Mouse (Mus musculus) frontal cortex, postnatal 25 days (tissue): ENCODE measurements at regions not wholly inside any gene's neighbourhood (a gene's known extent, or its start where the extent isn't known, plus 50 kb on each side); places are given as distances from the start of the nearest gene placed in this dataset.

Experiments used
- DNase-seq, 2 experiments: peaks; one replicate each; pipeline ENCODE4 v3.0.0; 2022; ENCODE audit warnings: low spot score in 2 of 2

DNA sequence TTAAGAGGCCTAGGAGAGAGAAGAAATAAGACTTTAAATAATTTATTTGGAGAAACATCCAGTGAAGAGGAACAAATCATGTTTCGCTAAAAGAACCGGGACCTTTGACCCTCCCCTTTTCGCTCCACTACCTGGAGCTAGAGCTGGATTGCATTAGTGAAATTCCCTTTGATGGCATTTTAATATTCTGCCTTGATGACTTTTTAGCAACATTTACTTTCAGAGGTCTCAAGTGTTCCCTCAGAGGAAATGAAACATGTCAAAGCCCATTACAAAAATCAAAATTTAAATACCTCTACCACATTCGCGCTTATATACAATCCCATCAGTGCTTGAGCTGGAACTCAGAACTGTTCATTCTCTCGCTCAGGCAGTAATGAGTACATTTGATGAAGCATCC lies 297.0 kb upstream of the Gm10295 start:
- DNase-seq: no peak

DNA sequence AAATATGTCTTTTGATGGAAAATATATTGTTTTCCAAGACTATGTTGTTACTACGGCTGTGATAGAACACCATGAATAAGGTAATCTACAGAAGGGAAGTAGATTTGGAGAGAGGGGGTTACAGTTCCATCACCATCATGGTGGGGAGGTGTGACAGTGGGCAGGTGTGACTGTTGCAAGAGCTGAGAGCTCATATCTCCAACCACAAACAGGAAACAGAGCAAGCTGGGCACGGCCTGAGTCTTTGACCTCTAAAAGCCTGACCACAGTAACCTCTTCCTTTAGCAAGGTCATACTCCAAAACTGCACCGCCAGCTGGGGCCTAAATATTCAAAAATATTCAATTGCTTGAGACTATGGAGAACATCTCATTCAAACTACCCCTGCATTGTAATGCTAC lies 295.7 kb upstream of the Gm10295 start:
- no peak for DNase-seq

DNA sequence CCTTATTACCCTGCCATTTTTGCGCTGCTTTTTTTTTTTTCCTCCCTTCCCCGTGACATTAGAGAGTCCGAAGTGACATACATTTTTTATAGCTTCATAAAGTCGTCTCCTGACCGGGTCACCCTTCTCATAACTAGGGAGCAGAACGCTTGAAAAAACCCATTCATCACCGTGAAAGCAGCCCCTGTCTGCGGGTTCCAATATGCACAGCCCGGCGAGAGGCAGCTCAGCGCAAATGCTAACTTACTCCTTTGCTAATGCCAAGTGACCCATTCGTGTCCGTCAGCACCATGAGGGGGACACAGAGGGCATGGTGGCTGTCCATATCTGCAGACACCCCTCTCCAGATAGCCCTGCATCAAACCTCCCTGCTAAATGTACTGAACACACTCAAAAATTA lies 271.8 kb upstream of the Gm10295 start:
- DNase-seq: no peak

DNA sequence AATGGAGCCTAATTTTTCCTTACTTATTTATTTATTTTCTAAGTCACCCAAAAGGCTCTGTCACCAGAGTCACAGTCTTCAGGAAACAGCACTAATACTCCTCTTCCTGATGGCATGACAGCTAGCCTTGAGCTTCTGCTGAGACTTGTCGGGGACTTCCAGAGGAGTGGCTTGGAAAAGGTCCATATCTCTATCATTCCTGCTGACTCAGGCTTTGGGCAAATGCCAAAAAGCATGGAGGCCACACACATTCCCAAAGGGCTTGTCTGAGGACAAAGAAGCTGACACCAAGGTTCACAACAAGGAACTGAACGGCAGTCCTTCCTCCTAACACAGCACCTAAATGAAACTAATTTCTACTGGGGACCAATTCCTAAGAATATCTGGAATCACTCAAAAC lies 251.9 kb upstream of the Gm10295 start:
- DNase-seq: no peak

DNA sequence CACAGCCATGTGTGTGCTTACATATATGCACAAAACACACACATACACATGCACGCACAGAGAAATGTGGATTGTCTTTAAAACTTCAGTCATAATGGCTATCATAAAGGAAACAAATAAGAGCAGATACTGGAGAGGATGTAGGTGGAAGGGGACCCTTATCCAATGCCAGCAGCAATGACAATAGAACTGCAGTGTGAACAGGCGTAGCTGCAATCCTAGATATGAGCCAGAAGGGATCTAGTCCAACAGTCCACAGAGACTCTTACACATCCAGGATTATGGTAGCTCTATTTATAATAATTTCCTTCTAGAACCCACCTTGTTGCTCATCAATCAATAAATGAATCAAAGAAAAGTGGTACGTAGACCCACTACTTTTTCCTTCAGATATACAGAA lies 245.5 kb upstream of the Gm10295 start:
- DNase-seq: no peak

DNA sequence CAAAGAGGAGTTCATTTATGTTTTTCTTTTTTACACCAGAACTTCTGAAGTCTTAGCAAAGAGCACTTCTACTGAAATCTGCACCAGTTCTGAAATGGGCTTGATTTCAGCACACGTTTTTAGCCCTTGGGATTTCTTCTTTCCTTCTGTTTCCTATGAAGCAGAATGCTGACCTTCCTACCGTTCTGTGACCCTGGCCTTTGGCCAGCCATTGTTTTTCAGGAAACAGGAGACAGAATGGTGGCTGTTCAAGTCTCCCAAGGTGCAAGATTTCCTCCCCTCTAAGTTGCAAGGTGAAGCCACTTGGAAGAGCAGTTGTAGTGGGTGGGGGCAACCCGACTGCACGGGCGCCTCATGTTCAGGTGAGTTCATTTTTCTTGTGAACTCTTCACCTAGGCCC lies 236.3 kb upstream of the Gm10295 start:
- DNase-seq: no peak

DNA sequence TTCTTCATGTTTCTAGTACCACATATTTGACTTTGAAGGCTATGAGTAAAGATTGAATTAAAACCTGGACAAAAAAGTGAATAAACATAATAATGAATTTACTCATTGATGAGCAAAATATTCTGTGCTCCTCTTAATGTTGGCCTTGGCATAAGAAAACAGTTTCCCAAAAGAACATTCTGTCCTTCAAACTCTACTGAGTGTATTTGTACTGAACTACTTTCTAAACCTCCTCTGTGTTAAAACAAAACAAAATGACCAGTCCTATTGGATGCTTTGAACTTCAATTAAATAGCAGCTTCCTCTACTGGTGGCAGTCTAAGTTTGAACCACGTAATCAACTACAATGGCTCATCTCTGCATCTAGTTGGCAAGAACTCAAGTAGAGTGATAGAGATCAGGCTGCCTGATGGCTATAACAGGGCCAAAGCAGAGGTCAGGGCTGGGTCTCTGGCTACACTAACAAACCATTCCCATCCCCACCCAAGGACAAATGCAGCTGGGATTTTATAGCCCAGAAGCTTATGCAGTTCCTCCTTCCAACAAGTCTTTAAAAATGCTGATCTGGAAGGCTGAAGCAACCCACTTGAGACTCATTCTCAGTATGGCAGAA lies 232.3 kb upstream of the Gm10295 start:
- no peak for DNase-seq

DNA sequence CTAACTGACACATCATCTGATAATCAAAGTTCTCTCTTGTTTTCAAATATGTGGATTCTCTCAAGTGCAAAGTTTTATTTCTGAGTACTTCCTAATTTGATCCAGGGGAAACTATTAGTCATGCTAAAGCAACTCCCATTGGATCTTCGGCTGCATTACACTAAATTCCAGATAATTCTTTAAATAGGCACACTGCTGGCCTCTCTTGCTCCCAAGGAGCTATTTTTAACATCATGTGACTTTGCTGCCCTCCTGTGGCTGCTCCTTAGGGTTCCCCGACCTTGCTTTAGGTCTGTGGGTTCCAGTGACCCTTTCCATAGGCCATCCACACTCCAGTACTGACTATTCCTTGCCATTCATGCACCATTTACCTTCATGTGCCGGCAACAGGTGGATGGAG lies 230.5 kb upstream of the Gm10295 start:
- no peak for DNase-seq

DNA sequence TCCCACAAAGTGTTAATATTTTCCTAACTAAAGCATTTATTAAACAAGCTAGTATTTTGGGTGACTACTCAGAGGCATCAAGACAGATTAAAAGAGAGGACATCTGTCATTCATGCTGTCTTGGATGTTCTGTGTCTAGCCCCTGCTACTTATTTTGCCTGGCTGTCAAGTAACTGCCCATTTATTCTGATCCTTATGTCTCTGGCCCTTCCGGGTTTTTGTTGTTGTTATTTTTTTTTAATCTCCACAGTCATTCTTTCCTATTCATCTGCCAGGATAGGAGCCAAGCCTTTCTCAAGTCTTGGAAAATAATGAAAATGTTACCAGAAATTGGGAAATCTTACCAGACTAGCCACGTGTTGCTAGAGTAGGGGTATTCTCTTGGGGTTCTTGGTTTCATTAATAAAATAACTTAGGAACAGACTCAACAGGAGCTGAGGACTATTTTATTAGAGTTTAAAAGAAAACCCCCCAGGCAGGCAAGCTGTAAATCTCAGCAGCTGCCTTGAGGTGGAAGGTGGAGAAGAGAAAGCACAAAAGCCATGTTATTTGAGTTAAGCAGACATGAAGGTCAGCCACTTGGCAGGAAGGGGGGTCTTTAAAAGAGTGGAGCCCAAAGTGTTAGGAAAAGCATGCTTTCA lies 209.1 kb upstream of the Gm10295 start:
- no peak for DNase-seq

DNA sequence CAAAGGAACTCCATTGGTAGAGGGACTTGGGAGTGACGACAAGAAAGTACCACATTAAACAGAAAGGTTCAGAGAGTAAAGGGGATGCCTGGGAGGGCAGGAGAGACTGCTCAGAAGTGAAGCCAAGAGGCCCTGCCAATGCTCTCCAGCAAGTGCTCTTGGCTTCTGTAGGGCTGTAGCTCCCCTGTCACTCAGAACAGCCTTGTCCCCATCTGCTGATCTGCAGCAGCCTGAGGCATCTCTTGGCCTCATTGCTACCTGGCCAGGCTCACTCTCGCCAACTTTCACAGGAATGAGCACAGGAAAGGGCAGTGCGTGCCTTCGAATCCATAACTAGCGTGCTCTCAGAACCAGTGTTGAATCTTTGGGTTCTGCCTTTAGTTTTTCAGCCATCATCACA lies 205.2 kb upstream of the Gm10295 start:
- DNase-seq: no peak

DNA sequence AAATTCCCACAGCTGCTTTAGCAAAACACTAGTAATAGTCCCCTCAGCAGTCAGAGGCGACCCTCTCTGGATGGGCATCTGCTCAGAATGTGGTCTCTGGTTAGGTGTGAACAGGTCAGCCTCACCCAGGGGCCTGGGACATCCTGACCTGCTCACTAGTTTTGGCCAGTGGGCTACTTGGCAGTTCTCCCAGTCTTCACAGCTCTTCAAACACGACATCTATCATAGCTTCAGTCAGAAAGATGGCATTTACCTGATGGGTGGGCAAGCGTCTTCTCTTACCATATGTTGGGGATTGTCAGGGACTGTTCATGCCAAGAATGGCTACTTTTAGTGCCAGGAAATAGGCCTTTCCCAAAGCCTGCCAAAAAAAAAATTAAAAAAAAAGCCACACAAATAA lies 204.2 kb upstream of the Gm10295 start:
- DNase-seq: no peak

DNA sequence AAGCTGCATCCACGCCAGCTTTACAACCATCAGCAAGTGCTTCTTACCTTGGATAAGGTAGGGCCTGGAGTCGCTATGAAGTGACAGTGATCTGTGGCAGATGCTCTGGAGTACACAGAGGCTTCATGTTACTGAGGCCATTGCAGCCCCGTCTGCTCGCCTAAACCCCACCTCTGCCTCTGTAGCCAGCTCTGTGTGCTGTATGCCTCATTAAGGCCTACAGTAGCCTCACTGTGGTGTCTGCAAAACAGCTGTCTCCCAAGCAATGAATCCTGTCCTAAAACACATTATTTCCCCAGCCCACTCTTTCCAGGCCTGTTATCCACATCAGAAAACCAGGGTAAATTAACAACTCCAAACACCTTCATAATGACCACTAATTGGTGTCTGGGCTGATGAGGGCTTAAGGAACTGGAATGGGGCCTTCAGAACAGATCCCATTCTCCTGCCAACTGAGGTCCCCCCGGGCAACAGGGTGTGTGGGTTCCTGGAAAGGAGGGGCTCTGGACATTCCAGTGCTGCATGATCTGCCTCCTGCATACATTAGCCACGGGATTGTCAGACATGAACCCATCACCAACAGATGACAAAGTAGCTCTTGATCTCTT lies 195.4 kb upstream of the Gm10295 start:
- DNase-seq: no peak

DNA sequence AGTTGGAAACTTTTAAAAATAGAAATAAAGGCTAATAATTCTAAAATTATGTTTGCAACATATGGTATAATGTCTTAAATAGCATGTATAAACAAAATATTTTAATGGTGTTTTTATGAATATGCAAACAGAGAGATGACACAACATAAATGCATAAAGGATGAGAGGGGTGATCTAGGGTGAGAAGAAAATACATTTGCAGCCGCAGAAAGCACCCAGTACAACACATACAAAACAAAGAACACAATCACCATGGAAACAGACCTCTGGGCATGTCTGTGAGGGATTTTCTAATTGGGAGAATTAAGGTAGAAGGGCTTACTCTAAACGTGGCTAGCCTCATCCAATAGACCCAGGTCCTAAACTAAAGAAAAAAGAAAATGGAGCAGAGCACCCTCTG lies 190.2 kb upstream of the Gm10295 start:
- no peak for DNase-seq

DNA sequence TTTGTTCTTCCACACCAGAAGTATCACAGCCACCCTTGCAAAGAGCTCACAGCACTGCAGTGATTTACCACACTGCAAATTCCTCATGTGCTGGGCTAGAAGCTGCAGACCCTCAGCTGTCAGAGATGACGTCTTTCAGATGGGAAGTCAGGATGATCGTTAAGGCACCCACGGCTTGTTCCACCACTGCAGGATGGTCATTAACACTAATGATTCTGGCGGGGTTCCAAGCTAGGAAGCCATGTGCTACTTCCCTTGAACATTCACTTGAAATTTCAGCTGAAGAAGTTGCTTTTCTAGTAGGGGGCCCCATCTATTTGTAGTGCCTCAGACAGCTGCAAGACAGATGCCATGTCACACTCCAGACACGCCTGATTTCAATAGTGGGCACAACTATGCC lies 181.8 kb upstream of the Gm10295 start:
- DNase-seq: no peak

DNA sequence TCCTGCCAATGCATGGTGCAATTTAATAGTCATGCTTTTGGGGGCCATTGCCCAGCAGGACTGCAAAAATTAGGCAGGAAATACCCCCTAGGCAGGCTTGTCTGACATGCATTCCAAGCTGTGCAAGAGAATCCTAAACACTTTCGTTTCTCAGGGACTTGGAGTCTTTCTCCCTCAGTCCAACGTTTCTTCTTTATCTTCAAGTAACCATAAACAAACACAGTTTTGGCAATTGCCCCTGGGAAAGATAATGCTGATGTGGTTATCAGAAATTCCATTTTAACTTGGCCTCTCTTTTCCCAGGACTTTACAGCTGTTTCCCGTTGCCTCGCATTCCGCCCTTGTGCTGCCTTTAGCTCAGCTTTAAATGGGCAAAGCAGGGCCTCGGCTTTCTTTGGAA lies 180.2 kb upstream of the Gm10295 start:
- DNase-seq: no peak

DNA sequence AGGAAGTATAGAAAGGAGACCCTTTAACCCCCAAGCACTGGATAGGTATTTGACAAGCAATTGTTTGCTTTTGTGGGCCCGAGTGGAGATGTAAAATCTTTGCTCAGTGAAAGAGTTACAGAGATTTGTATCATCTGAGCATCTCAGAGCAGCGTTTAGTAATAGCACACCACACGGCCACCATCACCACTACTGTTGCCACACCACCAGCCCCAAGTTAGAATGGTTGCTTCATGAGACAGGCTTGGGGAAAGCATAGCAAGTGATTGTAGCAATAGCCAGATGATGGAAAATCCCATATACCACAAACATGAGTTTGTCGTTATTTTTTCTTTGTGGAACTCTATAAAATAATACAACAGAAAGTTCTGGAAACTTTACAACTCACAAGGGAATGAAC lies 179.6 kb upstream of the Gm10295 start:
- no peak for DNase-seq

DNA sequence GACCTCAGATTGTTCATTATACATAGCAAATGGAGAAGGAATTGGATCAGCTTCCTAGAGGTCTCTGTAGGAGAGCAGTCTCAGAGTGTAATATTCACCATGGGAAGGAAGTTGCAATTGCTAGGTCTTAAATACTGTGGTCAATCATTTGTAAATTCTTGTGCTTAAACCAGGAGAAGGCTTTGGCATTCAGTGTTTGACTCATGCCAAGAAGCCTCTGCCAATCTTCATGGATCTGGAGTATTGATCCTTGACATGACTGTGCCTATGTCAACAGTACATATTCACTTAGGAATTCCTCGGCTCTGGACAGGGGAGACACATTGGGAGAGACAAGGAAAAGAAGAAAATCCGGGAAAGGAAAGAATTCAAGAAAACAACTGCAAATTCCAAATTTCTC lies 174.9 kb upstream of the Gm10295 start:
- no peak for DNase-seq

DNA sequence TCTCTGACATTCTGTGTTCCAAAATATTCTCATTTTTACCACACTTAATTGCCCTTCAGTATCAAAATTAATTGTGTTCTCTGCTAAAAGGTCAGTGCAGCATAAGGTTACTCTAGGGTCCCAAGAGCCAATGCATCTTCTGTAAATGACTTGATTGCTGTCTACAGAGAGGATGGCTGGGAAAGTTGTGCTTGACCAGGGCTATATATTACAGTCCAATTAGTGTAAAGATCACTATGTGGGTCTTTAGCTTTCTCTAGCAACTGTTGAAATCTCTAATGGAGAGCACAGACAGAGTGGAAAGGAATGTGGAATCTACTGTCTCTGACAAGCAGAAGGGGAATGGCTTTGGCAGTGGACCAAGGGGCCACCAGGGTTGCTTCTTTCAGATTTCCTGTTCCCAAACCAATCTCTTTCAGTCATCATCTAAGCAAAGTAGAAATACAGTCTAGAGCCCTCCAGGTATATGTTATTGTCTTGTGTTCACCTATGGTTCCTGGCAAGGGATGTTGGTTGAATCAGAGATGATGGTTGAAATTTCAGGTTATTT lies 173.4 kb upstream of the Gm10295 start:
- no peak for DNase-seq

DNA sequence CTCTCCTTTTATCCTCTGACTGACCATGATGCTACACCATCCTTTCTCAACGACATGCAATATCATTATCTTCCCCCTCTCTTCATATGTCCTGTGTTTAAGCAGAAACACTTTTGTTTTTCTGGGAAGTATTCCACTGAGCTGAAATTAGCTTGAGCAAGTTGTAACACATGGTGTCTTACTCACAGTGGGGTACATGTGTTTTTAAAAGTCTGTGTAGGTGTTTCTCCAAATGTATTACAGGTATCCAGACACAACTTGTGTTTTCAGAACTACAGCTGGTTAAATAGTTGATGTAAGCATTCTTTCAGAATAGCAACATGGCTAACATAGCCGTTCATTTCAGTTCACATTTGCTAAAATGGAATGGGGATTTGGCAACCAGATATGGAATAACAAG lies 172.8 kb upstream of the Gm10295 start:
- DNase-seq: no peak

DNA sequence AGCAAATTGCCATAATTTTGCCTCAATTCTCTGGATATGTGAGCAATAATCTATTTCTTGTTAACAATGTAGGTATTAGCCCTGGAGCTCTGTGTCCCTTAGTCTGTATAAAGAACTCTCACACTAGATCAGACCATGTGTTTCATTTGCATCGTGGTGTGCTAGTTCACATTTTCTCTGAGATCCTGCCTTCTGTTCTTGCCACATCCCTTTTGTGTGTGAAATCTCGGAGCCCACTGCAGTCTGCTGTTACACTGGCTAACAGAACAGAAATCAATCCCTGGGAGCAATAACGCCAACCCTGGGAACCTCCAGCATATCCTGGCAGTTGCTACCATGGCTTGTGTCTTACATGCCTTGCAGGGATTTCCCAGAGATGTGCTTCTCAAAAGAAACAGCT lies 156.1 kb upstream of the Gm10295 start:
- DNase-seq: no peak

DNA sequence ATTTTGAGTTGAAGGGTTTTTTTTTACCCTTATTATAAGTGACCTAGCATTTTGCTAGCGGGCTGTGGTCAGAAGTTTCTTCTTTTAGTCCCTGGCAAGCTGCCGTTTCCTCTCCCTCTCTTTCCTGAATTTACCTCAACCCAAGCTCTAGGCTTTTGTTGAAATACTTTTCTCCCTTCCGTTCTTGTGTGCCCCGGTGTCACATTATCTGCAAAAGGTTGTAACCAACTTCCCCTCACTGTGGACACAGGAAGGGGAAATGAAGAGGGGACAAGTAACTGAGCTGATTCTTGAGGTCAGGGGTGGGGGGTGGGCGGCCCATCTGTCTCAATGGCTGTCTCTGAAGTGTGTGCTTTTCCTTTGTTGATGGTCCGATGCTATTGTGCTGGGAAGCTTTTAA lies 149.4 kb upstream of the Gm10295 start:
- no peak for DNase-seq

DNA sequence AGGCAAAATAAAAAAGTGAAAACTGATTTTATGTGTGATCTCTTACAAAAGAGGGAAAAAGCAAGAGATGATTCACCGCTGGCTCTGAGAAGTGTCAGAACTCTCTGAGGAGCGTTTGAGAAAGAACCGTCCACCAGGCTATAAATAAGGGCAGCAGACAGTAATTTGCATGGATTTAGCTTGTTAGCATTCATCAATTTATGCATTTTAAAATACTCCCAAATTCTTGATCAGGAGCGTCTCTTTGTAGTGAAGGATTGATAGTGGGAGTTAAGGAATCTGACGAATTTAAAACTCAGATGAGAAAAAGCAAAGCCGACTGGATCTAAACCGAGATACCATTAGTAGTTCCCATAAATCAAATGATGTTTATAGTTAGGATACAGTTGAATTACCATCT lies 146.8 kb upstream of the Gm10295 start:
- no peak for DNase-seq

DNA sequence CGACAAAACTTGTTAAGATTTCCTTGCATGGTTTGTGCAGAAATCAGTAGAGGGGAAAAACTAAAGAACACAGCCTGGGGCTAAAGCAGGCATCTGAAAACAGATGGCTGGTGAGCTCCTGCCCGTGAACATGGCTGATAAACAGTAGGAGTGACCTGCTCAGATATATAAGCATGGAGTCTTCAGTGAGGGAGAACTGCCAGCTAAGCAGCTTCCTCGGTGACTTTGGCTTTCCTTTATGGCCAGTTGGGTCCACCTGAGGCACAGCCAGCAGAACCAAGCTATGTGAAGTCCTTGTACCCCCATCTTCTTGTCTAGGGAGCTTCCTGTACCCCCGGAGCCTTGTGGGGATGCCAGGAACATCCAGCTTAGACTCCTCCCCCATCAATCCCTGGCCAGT lies 139.8 kb upstream of the Gm10295 start:
- no peak for DNase-seq
